Mouse (Mus musculus) brain, embryonic 18.5 days (tissue): ENCODE measurements around the gene Kmt2d.
"Not testable (repeated sequence)": the region's sequence is repeated elsewhere in the genome, so short reads cannot be mapped to it uniquely, and the experiment has no call there.

Experiments
- DNase-seq: peaks from one replicate; pipeline ENCODE4 v3.0.0-alpha.2; 2012; ENCODE audit warnings: low read depth, low spot score

Gene Kmt2d

GRCm38 (mm10) chr15:98871070-98871915 is at the start of gene Kmt2d:
Kmt2d (minus strand) TSS chr15:98871204.
- DNase-seq = no peak

GRCm38 (mm10) chr15:98918499-98918895 is 47.5 kb upstream of the Kmt2d start:
- not testable (repeated sequence) for DNase-seq

GRCm38 (mm10) chr15:98917538-98918498 is 46.8 kb upstream of the Kmt2d start, which contains the start of gene Lmbr1l:
Lmbr1l (minus strand) TSS chr15:98918231.
- DNase-seq = peak; percentile 99

- DNase-seq = no peak
Observed at GRCm38 (mm10) chr15:98917091-98917490, 46.1 kb upstream of the Kmt2d start.

- no peak for DNase-seq
Observed at GRCm38 (mm10) chr15:98916016-98916415, 45.0 kb upstream of the Kmt2d start.

GRCm38 (mm10) chr15:98914903-98915302 is 43.9 kb upstream of the Kmt2d start:
- DNase-seq = no peak

GRCm38 (mm10) chr15:98904692-98905091 is 33.7 kb upstream of the Kmt2d start:
- no peak for DNase-seq

- DNase-seq = no peak
Observed at GRCm38 (mm10) chr15:98902600-98902999, 31.6 kb upstream of the Kmt2d start.

- no peak for DNase-seq
Observed at GRCm38 (mm10) chr15:98901530-98901929, 30.5 kb upstream of the Kmt2d start.

- DNase-seq = no peak
Observed at GRCm38 (mm10) chr15:98897928-98898800, 27.2 kb upstream of the Kmt2d start, which contains the start of gene Dhh. Dhh (minus strand) TSS chr15:98898540.

- DNase-seq = no peak
Observed at GRCm38 (mm10) chr15:98897495-98897894, 26.5 kb upstream of the Kmt2d start.

GRCm38 (mm10) chr15:98895635-98896589 is 24.9 kb upstream of the Kmt2d start:
- DNase-seq = no peak

- no peak for DNase-seq
Observed at GRCm38 (mm10) chr15:98894746-98895634, 24.0 kb upstream of the Kmt2d start.

- DNase-seq = no peak
Observed at GRCm38 (mm10) chr15:98893940-98894745, 23.1 kb upstream of the Kmt2d start, which contains the start of gene Rhebl1. Rhebl1 (minus strand) TSS chr15:98894540.

GRCm38 (mm10) chr15:98893036-98893435 is 22.0 kb upstream of the Kmt2d start:
- no peak for DNase-seq

- DNase-seq = peak; percentile 52
Observed at GRCm38 (mm10) chr15:98891907-98892606, 21.1 kb upstream of the Kmt2d start.

- no peak for DNase-seq
Observed at GRCm38 (mm10) chr15:98891198-98891742, 20.3 kb upstream of the Kmt2d start.
